Mouse (Mus musculus) erythroblast, embryonic 14.5 days (primary cell): Measurements from ENCODE around the gene Ccdc146.

Source experiments
- GATA1 ChIP-seq: IDR thresholded peaks from 2 replicates; pipeline ENCODE4 v1.6.1; 2012; ENCODE audit warnings: low read length, inconsistent platforms, mixed read lengths
- TAL1 ChIP-seq: IDR thresholded peaks from 3 replicates; pipeline ENCODE4 v1.6.1; 2012; ENCODE audit warnings: low read length, inconsistent platforms, mixed read lengths

GRCm38 (mm10) chr5:21271386-21272354 lies 152.8 kb downstream of the Ccdc146 start:
- no peak for TF ChIP-seq GATA1
- TF ChIP-seq TAL1: no peak
